Mouse (Mus musculus) embryonic facial prominence, embryonic 15.5 days (tissue): Measurements from ENCODE around the gene Def6. TPM values are rescaled to one million over a fixed set of nuclear protein-coding genes. Genes with fewer than 3 reads are reported as not detected.
A peak's percentile ranks its signal among the peaks of the same experiment; 100 is the strongest.
"Not testable (repeated sequence)": the region's sequence is repeated elsewhere in the genome, so short reads cannot be mapped to it uniquely, and the experiment has no call there.

Experiments used
- ATAC-seq: fragments of 200-750 bp; cut with Nextera tagmentation; 2 replicates; pipeline ENCODE4 v1.8.0; 2017; ENCODE audit warnings: low read depth, moderate TSS enrichment; ENCODE audit not compliant: insufficient number of reproducible peaks, low FRiP score, low TSS enrichment
- H3K27ac ChIP-seq: fragments of 300-500 bp; sonication (generic); replicated peaks from 2 replicates; pipeline ENCODE4 v1.5.1; 2015; ENCODE audit warnings: mild to moderate bottlenecking, inconsistent platforms
- H3K27me3 ChIP-seq: fragments of 300-500 bp; sonication (generic); 2 replicates; pipeline ENCODE4 v1.6.1; 2015; ENCODE audit warnings: inconsistent platforms
- H3K36me3 ChIP-seq: fragments of 300-500 bp; sonication (generic); 2 replicates; pipeline ENCODE4 v1.6.1; 2015; ENCODE audit warnings: mild to moderate bottlenecking, inconsistent platforms
- H3K4me1 ChIP-seq: fragments of 300-500 bp; sonication (generic); 2 replicates; pipeline ENCODE4 v1.6.1; 2015; ENCODE audit warnings: inconsistent platforms
- H3K4me2 ChIP-seq: fragments of 300-500 bp; sonication (generic); replicated peaks from 2 replicates; pipeline ENCODE4 v1.6.1; 2015; ENCODE audit warnings: mild to moderate bottlenecking, inconsistent platforms
- H3K4me3 ChIP-seq: fragments of 300-500 bp; sonication (generic); replicated peaks from 2 replicates; pipeline ENCODE4 v1.5.1; 2015; ENCODE audit warnings: mild to moderate bottlenecking, inconsistent platforms
- H3K9ac ChIP-seq: fragments of 300-500 bp; sonication (generic); 2 replicates; pipeline ENCODE4 v1.6.1; 2015; ENCODE audit warnings: inconsistent platforms
- H3K9me3 ChIP-seq: fragments of 300-500 bp; sonication (generic); replicated peaks from 2 replicates; pipeline ENCODE4 v1.6.1; 2016; ENCODE audit warnings: inconsistent platforms
- WGBS: fragments of 180-500 bp; shearing (Covaris S2); methylation state at CpG from one replicate; pipeline ENCODE4 v1.1.7; 2015; 5-methylcytosine and 5-hydroxymethylcytosine counted together
- polyA plus RNA-seq: library from polyadenylated mRNA; unstranded; fragments of >200 nt; fragmentation: Nextera tagmentation; extraction: Ambion mirVana; gene quantifications from 2 replicates; pipeline ENCODE4 v1.2.1, GENCODE M21; 2015

Gene Def6
- polyA plus RNA-seq, 1 experiment from 2014 or later = 18.4 TPM

- ATAC-seq = no peak
- no peak overlapping the region for H3K4me3 ChIP-seq
- H3K9me3 ChIP-seq = no peaks in the 10 kb centered on the region
- peaks cover 33% of the 10 kb centered on the region for H3K4me1 ChIP-seq
- H3K4me2 ChIP-seq = no peak overlapping the region
- no peaks in the 10 kb centered on the region for H3K27me3 ChIP-seq
- no peaks in the 10 kb centered on the region for H3K36me3 ChIP-seq
- no peak overlapping the region for H3K27ac ChIP-seq
- H3K9ac ChIP-seq = no peak overlapping the region
- 64% methylated on average over 4 of the region's 4 CpGs for whole genome bisulfite sequencing
Observed at GRCm38 (mm10) chr17:28209457-28210110, 2.0 kb downstream of the Def6 start.

- Histone ChIP-seq H3K4me3 (no peak overlapping the region), H3K9me3 (no peaks in the 10 kb centered on the region), H3K9ac (no peak overlapping the region), H3K4me2 (no peak overlapping the region), H3K36me3 (no peaks in the 10 kb centered on the region), H3K4me1 (peaks cover 26% of the 10 kb centered on the region), H3K27me3 (no peaks in the 10 kb centered on the region), H3K27ac (no peak overlapping the region)
- WGBS = 67% methylated on average over 6 of the region's 6 CpGs
- ATAC-seq = no peak
Observed at GRCm38 (mm10) chr17:28211921-28212341, 4.4 kb downstream of the Def6 start.

- Histone ChIP-seq H3K27ac (no peak overlapping the region), H3K4me1 (peaks cover 25% of the 10 kb centered on the region), H3K9me3 (no peaks in the 10 kb centered on the region), H3K27me3 (no peaks in the 10 kb centered on the region), H3K9ac (no peak overlapping the region), H3K4me3 (no peak overlapping the region), H3K36me3 (no peaks in the 10 kb centered on the region), H3K4me2 (no peak overlapping the region)
- WGBS = 52% methylated on average over 9 of the region's 9 CpGs
- no peak for ATAC-seq
Observed at GRCm38 (mm10) chr17:28212391-28212790, 4.8 kb downstream of the Def6 start.

GRCm38 (mm10) chr17:28213236-28213635, 5.7 kb downstream of the Def6 start:
- H3K4me1 ChIP-seq = peaks cover 24% of the 10 kb centered on the region
- no peaks in the 10 kb centered on the region for H3K36me3 ChIP-seq
- H3K27me3 ChIP-seq = no peaks in the 10 kb centered on the region
- no peak overlapping the region for H3K4me3 ChIP-seq
- H3K9me3 ChIP-seq = no peaks in the 10 kb centered on the region
- ATAC-seq = no peak
- no peak overlapping the region for H3K27ac ChIP-seq
- H3K9ac ChIP-seq = no peak overlapping the region
- H3K4me2 ChIP-seq = no peak overlapping the region
- WGBS = 32% methylated on average over 4 of the region's 4 CpGs

- no peak overlapping the region for H3K9ac ChIP-seq
- peaks cover 14% of the 10 kb centered on the region for H3K4me1 ChIP-seq
- 85% methylated on average over 9 of the region's 9 CpGs for WGBS
- ATAC-seq = no peak
- H3K36me3 ChIP-seq = no peaks in the 10 kb centered on the region
- no peaks in the 10 kb centered on the region for H3K27me3 ChIP-seq
- H3K9me3 ChIP-seq = no peaks in the 10 kb centered on the region
- H3K27ac ChIP-seq = no peak overlapping the region
- no peak overlapping the region for H3K4me2 ChIP-seq
- no peak overlapping the region for H3K4me3 ChIP-seq
Observed at GRCm38 (mm10) chr17:28216791-28217190, 9.2 kb downstream of the Def6 start.

GRCm38 (mm10) chr17:28217721-28218649, 10.4 kb downstream of the Def6 start:
- Histone ChIP-seq H3K36me3 (no peaks in the 10 kb centered on the region), H3K27me3 (no peaks in the 10 kb centered on the region), H3K9me3 (no peaks in the 10 kb centered on the region), H3K9ac (no peak overlapping the region), H3K4me3 (peak overlapping the region; percentile 15; the same call in 1 of the 2 replicates), H3K4me2 (peak overlapping the region; percentile 15), H3K4me1 (peaks cover 17% of the 10 kb centered on the region), H3K27ac (peak overlapping the region; percentile 70)
- no peak for ATAC-seq
- 19% methylated on average over 23 of the region's 23 CpGs for WGBS

GRCm38 (mm10) chr17:28222463-28222862, 14.9 kb downstream of the Def6 start:
- H3K4me3 ChIP-seq, ATAC-seq, H3K4me2 ChIP-seq, H3K36me3 ChIP-seq, H3K9me3 ChIP-seq, H3K27ac ChIP-seq, H3K9ac ChIP-seq, H3K27me3 ChIP-seq: not testable (repeated sequence)
- 92% methylated on average over 10 of the region's 10 CpGs for WGBS
- H3K4me1 ChIP-seq = peaks cover 44% of the 10 kb centered on the region

GRCm38 (mm10) chr17:28223561-28224391, 16.2 kb downstream of the Def6 start:
- peak; percentile 88 for ATAC-seq
- H3K36me3 ChIP-seq = peaks cover 7% of the 10 kb centered on the region; the same call in 1 of the 2 replicates
- no peaks in the 10 kb centered on the region for H3K27me3 ChIP-seq
- peak overlapping the region; percentile 50 for H3K9ac ChIP-seq
- peak overlapping the region; percentile 91 for H3K27ac ChIP-seq
- H3K9me3 ChIP-seq = no peaks in the 10 kb centered on the region
- H3K4me1 ChIP-seq = peaks cover 34% of the 10 kb centered on the region
- H3K4me3 ChIP-seq = peak overlapping the region; percentile 50
- peak overlapping the region; percentile 92 for H3K4me2 ChIP-seq
- WGBS = under 1% methylated on average over 46 of the region's 46 CpGs

GRCm38 (mm10) chr17:28224615-28225014, 17.0 kb downstream of the Def6 start:
- Histone ChIP-seq H3K27ac (peak overlapping the region; percentile 91), H3K27me3 (no peaks in the 10 kb centered on the region), H3K4me2 (no peak overlapping the region; the same call in 1 of the 2 replicates), H3K9ac (no peak overlapping the region), H3K9me3 (no peaks in the 10 kb centered on the region), H3K36me3 (peaks cover 7% of the 10 kb centered on the region; the same call in 1 of the 2 replicates), H3K4me3 (no peak overlapping the region), H3K4me1 (peaks cover 34% of the 10 kb centered on the region)
- 72% methylated on average over 10 of the region's 10 CpGs for WGBS
- no peak for ATAC-seq

- ATAC-seq = peak; percentile 51; the same call in 1 of the 2 replicates
- H3K4me2 ChIP-seq = peak overlapping the region; percentile 51
- WGBS = 2% methylated on average over 21 of the region's 21 CpGs
Observed at GRCm38 (mm10) chr17:28226014-28226413, 18.4 kb downstream of the Def6 start.

More at GRCm38 (mm10) chr17:28226014-28226413, 18.4 kb downstream of the Def6 start:
- Histone ChIP-seq H3K9me3 (no peaks in the 10 kb centered on the region), H3K9ac (peak overlapping the region; percentile 31; the same call in 1 of the 2 replicates), H3K36me3 (peaks cover 7% of the 10 kb centered on the region; the same call in 1 of the 2 replicates), H3K4me1 (peaks cover 37% of the 10 kb centered on the region), H3K27ac (peak overlapping the region; percentile 44; the same call in 1 of the 2 replicates), H3K27me3 (no peaks in the 10 kb centered on the region), H3K4me3 (peak overlapping the region; percentile 27)
